Mouse (Mus musculus): Measurements from ENCODE around the gene Pcnx. TPM values are rescaled to one million over a fixed set of nuclear protein-coding genes. Genes with fewer than 3 reads are reported as not detected.
A peak's percentile ranks its signal among the peaks of the same experiment; 100 is the strongest.
"Not testable (repeated sequence)": the region's sequence is repeated elsewhere in the genome, so short reads cannot be mapped to it uniquely, and the experiment has no call there.

The Pcnx gene
- polyA plus RNA-seq, 1 experiment from 2014 or later: 9.9 TPM

DNA sequence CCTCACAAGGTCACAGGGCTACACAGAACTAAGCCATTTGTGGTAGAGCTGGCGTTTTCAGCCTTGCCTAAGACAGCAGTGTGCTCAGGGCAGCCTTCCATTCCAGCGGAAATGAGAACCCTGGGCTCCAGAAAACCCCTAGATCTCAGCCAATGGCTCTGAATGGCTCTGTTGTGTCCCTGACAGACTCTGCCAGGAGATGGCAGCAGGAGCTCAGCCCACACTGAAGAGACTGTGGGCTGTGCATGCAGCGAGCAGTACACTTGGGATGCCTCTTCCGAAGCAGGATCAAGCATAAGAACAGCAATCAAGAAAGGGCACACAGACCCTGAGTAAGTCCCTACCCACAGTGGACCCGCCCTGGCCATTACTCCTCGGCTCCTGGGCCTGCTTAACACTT is 173.7 kb downstream of the Pcnx start:
- not testable (repeated sequence) for H3K4me3 ChIP-seq (ENCODE audit: low read depth, low read length); H3K9ac ChIP-seq (ENCODE audit: low read depth, low read length); H3K36me3 ChIP-seq (ENCODE audit: control insufficient read depth, insufficient read depth, low read length); H3K9me3 ChIP-seq (replicated peaks; ENCODE audit: control insufficient read depth, low read length, poor library complexity, severe bottlenecking); H3K4me1 ChIP-seq (ENCODE audit: control insufficient read depth, insufficient read depth, low read length); H3K4me2 ChIP-seq (ENCODE audit: low read length); H3K27ac ChIP-seq (ENCODE audit: low read length); H3K27me3 ChIP-seq (ENCODE audit: control insufficient read depth, insufficient read depth, low read depth, low read length)
- ATAC-seq: peak; percentile 98
- WGBS: no CpG with 5 or more reads among the region's 6 CpGs

- H3K27me3 ChIP-seq (ENCODE audit: control insufficient read depth, insufficient read depth, low read depth, low read length); H3K4me1 ChIP-seq (ENCODE audit: control insufficient read depth, insufficient read depth, low read length); H3K4me2 ChIP-seq (ENCODE audit: low read length); H3K36me3 ChIP-seq (ENCODE audit: control insufficient read depth, insufficient read depth, low read length); H3K4me3 ChIP-seq (ENCODE audit: low read depth, low read length); H3K9ac ChIP-seq (ENCODE audit: low read depth, low read length); H3K27ac ChIP-seq (ENCODE audit: low read length); H3K9me3 ChIP-seq (replicated peaks; ENCODE audit: control insufficient read depth, low read length, poor library complexity, severe bottlenecking): not testable (repeated sequence)
- ATAC-seq: 0 out of 2 replicates have a peak, but pooled peaks have one; percentile 44
- no CpG with 5 or more reads among the region's 6 CpGs for WGBS
Observed at GRCm38 (mm10) chr12:82033973-82034372, 174.2 kb downstream of the Pcnx start.

DNA sequence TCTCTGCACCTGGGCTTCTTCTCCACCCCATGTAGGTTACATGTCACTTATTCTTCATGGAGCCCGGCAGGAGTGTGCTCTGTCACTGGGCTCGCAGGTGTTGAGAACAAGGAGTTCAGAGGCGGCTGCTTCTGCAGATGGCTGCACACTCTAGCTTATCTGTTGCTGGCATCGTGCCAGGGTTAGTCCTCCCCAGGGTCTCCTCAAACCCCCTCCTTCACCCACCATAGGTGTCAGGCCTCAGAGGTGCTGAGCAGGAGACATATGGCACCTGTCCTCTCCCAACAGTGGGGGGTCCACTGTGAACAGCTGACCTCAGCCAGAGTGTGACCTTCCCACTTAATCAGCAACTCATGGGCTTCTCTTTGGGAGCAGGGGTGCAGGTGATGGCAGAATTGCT is 184.3 kb downstream of the Pcnx start:
- no CpG with 5 or more reads among the region's 4 CpGs for WGBS
- not testable (repeated sequence) for ATAC-seq; H3K27me3 ChIP-seq (ENCODE audit: control insufficient read depth, insufficient read depth, low read depth, low read length); H3K9me3 ChIP-seq (replicated peaks; ENCODE audit: control insufficient read depth, low read length, poor library complexity, severe bottlenecking); H3K4me2 ChIP-seq (ENCODE audit: low read length); H3K9ac ChIP-seq (ENCODE audit: low read depth, low read length); H3K4me3 ChIP-seq (ENCODE audit: low read depth, low read length); H3K36me3 ChIP-seq (ENCODE audit: control insufficient read depth, insufficient read depth, low read length); H3K27ac ChIP-seq (ENCODE audit: low read length); H3K4me1 ChIP-seq (ENCODE audit: control insufficient read depth, insufficient read depth, low read length)

Other genes with a start within 250 kb of the Pcnx start
- 15.3 and 17.2 TPM in 2 replicates for gene Ttc9, start 228.8 kb upstream of the Pcnx start, polyA plus RNA-seq (2015; fragmentation: Nextera tagmentation; extraction: Ambion mirVana)
- 8.4 and 10.9 TPM in 2 replicates for gene Map3k9, start 78.8 kb upstream of the Pcnx start, polyA plus RNA-seq (2015; fragmentation: Nextera tagmentation; extraction: Ambion mirVana)